Mouse (Mus musculus) brain, adult 2 months (tissue): ENCODE data around the gene Pdgfra.

Source experiments
- DNase-seq: peaks from one replicate; pipeline ENCODE4 v3.0.0; 2011; ENCODE audit warnings: low read depth, low spot score

Gene Pdgfra

DNA sequence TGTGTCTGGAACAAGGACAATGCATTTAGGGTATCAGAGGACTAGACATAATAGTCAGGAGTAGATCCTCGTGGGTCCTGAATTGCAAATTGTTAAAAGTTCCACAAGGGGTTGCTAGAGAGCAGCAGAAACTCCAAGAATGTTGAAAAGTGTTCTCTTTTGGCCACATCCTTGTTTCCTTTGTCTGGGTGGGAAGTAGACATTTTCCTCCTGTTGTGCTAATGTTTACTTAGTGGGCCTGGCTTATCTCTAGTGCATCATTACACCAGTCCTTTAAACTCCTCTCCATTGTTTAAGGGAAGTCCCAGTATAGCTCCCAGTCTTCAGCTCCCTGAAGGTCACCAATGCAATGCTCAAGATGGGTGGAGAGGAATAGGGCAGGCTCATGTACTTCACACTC, 57.9 kb downstream of the Pdgfra start:
- DNase-seq: peak; percentile 55

DNA sequence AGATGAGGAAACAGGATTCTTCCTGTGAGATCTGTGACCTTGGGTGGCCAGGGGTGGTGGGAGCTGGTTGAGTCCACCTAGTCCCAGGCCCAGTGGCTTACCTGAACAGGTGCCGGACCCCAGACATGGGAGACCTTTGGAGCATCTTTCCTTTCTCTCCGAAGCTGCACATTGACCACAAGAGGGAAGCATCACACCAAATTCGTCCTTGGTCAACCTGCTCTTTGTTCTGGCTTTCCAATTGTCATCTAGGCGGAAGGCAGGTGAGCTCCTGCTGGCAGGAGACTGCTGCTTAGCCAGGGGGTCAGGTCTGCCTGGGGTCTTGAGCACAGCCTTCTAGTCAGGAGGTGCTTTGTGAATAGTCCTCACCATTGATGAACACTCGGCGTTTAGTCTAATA, 62.4 kb downstream of the Pdgfra start:
- peak; percentile 61 for DNase-seq

DNA sequence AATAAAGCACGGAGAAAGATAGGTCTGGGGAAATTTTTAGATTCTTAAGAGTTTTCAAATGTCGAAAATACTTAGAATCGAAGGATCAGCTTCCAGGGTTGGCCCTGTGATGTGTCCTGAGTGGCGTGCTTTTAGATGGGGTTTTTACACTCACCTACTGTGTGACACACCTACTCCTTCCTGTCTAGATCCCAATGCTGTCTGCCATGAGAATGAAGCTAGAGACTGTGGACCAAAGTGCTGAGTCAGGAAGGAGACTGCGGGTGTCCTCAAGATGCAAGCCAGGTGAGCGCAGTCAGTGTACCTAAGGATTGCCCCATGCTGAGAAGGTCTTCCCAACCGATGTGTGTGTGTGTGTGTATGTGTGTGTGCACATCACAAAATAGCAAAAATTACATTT, 62.8 kb downstream of the Pdgfra start:
- DNase-seq: peak; percentile 3

DNA sequence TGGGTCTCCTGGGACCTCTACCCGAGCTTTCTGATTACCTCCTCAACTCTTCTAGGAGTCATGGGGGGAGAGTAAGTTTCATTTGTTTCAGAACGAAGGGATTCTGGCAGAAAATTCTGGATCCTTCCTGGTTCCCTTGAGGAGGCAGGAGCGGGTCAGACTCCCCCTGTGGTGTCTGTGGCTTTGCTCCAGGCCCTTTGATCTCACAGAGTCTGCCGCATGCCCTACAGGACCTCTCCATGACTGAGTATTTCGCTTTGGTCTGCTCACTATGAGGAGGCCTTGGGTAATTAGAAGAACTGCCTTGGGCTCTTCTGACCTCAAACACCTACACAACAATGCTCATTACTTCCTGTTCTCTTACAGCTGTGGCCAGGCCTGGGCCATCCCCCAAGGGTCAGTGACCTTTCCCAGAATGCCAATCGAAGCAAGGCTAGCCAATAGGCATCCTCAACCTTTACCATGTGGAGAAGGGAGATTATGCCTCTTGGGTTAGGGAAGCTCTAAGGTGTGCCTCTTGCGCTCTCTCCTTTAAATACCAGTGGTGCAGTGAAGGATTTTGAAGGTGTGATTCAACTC, 63.7 kb downstream of the Pdgfra start:
- DNase-seq: no peak

DNA sequence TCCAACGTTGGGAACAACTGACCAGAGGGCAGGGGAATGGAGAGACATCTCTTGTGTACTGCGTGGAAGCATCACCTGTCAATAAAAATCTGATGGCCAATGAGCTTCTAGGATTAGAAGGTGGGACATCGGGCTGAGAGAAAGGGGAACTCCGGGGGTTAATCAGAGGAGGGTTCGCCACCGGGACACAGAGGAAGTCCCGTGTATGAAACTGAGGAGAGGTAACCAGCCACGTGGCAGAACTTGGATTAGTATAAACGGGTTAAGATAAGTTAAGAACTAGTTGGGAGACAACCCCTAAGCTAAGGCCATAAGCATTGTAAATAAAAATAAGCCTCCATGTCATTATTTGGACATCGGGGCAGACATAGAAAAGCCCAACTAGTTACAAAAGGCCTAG, 69.5 kb downstream of the Pdgfra start:
- no peak for DNase-seq

DNA sequence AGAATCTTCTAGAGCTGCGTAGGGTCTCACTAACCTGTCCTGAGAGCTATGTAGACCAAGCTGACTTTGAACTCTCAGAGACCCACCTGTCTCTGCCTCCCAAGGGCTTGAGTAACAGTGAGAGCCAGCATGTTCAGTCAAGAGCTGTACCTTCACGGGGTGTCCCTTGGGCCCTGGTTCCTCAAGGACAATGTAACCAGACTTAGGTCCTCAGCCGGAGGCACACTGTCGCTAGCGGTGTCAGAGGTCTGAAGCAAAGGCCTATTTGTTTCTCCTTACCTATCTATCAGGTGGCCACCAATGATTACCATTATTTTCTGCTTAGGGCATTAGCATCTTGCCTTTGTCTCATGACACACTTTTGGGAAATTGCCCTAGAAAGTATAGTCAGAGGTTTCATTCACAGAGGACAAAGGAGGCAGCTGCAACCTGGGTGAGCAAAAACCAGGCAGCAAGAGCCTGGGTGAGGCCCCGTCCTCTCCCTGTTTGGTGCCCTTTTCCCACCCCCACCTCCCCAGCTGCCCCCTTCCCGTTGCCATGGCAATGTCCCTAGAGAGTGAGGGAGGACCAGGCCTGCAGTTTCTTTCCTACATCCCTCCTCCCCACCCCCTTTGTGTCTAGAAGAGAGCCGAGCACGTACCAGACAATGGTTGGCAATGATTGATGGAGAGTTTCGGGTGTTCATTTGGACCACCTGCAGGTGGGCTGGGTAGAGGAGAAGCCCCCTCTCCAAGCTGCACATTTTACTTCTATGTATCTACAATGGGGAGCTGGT, 70.6 kb downstream of the Pdgfra start:
- DNase-seq: no peak

DNA sequence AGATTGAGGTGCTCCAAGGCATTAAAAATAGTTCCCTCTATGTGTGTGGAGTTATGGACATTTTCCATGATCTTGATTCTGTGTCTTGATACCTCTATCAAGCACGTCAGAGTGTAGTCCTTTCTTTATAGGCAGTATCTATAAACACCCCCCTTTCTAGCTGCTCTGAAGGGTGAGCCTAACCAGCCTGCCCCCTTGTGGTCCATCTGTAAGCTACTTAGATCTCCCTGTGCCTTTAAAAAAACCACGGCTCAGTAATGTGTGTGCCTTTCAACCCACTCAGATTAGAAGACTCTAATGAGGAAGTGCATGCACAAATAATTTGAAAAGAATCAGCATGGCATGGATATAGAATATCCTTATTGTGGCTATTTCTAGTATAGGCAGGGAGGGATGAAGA, 86.3 kb downstream of the Pdgfra start:
- DNase-seq: peak; percentile 47

DNA sequence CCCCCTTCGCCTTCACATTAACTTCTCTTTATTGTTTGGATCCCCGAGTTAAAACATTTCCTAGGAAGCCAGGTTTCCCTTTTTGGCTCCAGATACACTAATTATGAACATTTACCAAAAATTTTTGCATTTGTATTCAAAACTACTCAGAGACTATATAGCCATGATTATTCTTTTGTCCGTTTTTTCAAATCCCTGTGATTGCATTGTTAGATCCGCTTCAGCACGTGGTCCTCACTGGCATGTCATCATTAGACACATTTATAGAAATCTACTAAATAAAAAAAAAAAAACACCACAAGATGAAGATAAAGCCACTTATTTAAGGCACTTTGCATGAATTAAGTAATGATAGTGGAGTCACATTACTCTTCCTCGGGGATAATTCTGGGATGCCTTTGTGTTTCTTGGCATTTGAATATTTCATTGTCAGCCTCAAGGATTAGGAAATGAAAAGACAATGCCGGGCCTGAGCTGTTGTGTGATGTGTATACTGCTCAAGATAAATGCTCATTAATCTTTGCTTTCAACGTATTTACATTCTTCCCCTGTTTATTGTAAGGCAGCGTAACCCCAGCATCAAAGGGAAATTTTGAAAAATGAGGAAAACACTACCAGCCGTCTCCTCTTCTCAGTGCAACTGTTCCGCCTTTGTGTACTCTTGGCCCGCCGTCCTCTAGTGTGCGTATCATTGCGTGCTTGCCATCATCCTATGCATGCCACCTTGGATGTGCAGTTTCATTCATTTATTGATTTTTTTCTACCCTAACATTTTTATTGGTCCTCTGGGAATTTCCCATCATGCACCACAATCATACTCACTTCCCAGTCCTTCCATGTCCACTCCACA, 87.1 kb downstream of the Pdgfra start:
- DNase-seq: no peak

DNA sequence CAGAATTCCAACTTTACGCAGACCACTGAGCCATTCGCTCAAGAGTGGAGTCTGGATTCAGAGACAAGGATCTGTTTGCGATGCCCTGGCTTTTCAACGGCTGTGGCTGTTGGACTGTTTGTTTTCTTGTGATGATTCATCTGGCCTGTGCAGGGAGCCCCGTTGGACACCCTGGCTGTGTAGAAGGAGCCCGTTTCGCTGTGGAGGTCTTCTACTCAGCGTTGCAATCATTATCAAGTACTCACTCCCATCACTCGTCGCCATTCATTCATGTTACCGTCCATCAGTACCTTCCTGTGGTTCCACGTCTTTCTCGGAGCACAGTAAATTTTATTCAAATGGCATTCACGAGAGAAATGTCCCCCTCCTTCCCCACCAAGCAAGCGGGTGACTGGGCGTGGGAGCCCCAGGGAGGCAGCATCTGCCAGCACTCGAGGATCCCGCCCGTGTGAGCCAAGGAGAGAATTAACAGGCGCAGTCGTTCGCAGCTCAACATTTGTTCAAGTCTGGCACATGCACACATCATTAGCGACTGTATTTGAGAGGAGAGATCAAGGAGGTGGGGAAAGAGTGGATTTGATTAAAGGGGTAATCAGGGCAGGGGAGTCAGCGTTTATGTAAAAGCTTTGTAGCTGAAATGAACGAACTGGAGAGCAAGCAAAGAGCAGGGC, 95.1 kb downstream of the Pdgfra start:
- DNase-seq: peak; percentile 63
